Mouse (Mus musculus) liver, postnatal 0 days (tissue): ENCODE results near the gene Zfp872. TPM values are rescaled to one million over a fixed set of nuclear protein-coding genes. Genes with fewer than 3 reads are reported as not detected.

Experiments used
- ATAC-seq: fragments of 200-750 bp; cut with Nextera tagmentation; 2 replicates; pipeline ENCODE4 v1.8.0; 2017; ENCODE audit warnings: mild to moderate bottlenecking, moderate library complexity
- DNase-seq: peaks from one replicate; pipeline ENCODE4 v3.0.0-alpha.2; 2016
- H3K27ac ChIP-seq: fragments of 300-500 bp; sonication (generic); 2 replicates; pipeline ENCODE4 v1.5.1; 2014; ENCODE audit warnings: antibody characterized with exemption, moderate library complexity, mild to moderate bottlenecking, low read depth
- H3K27me3 ChIP-seq: fragments of 300-500 bp; sonication (generic); 2 replicates; pipeline ENCODE4 v1.6.1; 2014; ENCODE audit warnings: low read length, control low read depth, mixed read lengths; ENCODE audit not compliant: insufficient read depth
- H3K36me3 ChIP-seq: fragments of 300-500 bp; sonication (generic); replicated peaks from 2 replicates; pipeline ENCODE4 v1.6.1; 2014; ENCODE audit warnings: mild to moderate bottlenecking, control low read depth, low read length, moderate library complexity, mixed read lengths; ENCODE audit not compliant: insufficient read depth
- H3K4me1 ChIP-seq: fragments of 300-500 bp; sonication (generic); 2 replicates; pipeline ENCODE4 v1.6.1; 2014; ENCODE audit warnings: antibody characterized with exemption, mild to moderate bottlenecking, control low read depth; ENCODE audit not compliant: insufficient read depth
- H3K4me2 ChIP-seq: fragments of 300-500 bp; sonication (generic); 2 replicates; pipeline ENCODE4 v1.6.1; 2014; ENCODE audit warnings: low read depth, mild to moderate bottlenecking, low read length, moderate library complexity, mixed read lengths
- H3K4me3 ChIP-seq: fragments of 300-500 bp; sonication (generic); 2 replicates; pipeline ENCODE4 v1.5.1; 2014; ENCODE audit warnings: low read depth, low read length
- H3K9ac ChIP-seq: fragments of 300-500 bp; sonication (generic); replicated peaks from 2 replicates; pipeline ENCODE4 v1.6.1; 2014; ENCODE audit warnings: mild to moderate bottlenecking, moderate library complexity
- H3K9me3 ChIP-seq: fragments of 300-500 bp; sonication (generic); 2 replicates; pipeline ENCODE4 v1.6.1; 2016; ENCODE audit warnings: mild to moderate bottlenecking, control low read depth, low read length, mixed read lengths
- CTCF ChIP-seq: sonication (generic); IDR thresholded peaks from 2 replicates; pipeline ENCODE4 v1.5.1; 2016; ENCODE audit warnings: antibody characterized with exemption, low read depth
- EP300 ChIP-seq: IDR thresholded peaks from 2 replicates; pipeline ENCODE4 v1.6.1; 2016; ENCODE audit warnings: antibody characterized with exemption, low read depth, mild to moderate bottlenecking
- WGBS: fragments of 180-500 bp; shearing (Covaris S2); extraction: QIAGEN DNeasy Blood & Tissue Kit; methylation state at CpG from one replicate; pipeline ENCODE4 v1.1.7; 2014; ENCODE audit not compliant: insufficient replicate concordance; 5-methylcytosine and 5-hydroxymethylcytosine counted together
- polyA plus RNA-seq: library from polyadenylated mRNA; unstranded; fragments of >200 nt; fragmentation: Nextera tagmentation; extraction: Ambion mirVana; gene quantifications from 2 replicates; pipeline ENCODE4 v1.2.1, GENCODE M21; 2015

Zfp872 gene
- polyA plus RNA-seq, 1 experiment from 2014 or later: 0.04 TPM

DNA sequence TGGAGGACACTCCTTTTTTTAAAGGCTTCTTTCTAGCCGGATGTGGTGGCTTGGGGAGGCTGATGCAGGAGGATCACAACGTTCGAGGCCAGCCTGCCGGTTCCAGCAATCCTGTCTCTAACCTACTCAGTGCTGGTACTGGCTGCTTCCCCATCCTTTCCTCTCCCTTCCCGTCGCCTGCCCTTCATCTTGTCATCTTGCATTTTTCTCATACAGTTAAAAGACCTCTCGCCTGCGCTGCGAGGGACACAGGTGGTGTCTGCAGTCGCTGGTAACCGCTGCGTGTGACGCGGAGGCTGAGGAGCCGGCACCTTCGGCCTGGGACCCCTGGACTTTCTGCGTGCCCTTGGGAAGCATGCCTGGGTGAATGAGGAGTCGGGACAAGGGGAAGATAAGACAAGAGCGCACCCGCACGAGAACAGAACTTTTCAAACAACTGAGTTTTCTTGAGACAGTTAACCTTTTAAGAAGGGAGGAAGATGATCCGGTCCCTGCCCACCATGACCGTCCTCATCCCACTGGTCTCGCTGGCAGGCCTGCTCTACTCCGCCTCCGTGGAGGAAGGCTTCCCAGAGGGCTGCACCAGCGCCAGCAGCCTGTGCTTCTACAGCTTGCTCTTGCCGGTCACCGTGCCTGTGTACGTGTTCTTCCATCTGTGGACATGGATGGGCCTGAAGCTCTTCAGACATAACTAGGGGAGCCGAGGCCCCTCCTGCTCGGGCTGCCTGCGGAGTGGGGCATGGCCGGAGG, 30.2 kb upstream of the Zfp872 start:
- Histone ChIP-seq H3K27me3 (no peaks in the 10 kb centered on the region), H3K27ac (no peak overlapping the region), H3K4me1 (peaks cover 18% of the 10 kb centered on the region), H3K36me3 (peaks cover 8% of the 10 kb centered on the region), H3K4me2 (peak overlapping the region; percentile 94), H3K9me3 (no peaks in the 10 kb centered on the region), H3K4me3 (peak overlapping the region; percentile 70), H3K9ac (peak overlapping the region; percentile 90)
- WGBS: 72% methylated on average over 34 of the region's 34 CpGs
- ATAC-seq (no peak), DNase-seq (no peak)
- no peak for TF ChIP-seq EP300
- no peak for TF ChIP-seq CTCF

DNA sequence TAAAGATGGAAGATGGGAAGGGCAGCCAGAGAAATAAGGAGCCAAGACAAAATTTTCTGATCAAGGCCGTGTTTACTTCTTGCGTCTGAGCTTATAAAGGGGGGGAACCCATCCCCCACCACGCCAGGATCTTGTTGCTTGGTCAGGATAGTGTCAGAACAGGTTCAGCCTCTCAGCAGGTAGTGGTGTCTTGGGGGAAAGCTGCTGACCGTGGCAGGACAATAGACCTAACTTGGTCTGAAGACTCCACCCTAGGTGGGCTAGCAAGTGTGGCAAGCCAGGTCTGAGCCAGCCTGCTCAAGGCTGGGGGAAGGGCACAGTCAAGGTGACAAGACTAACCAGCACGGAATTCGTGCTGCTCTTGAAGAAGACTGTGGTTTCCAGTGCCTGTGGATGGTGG, 26.6 kb upstream of the Zfp872 start:
- H3K9me3 ChIP-seq: no peaks in the 10 kb centered on the region
- H3K27me3 ChIP-seq: no peaks in the 10 kb centered on the region
- H3K4me2 ChIP-seq: no peak overlapping the region
- 58% methylated on average over 6 of the region's 6 CpGs for WGBS
- TF ChIP-seq CTCF (no peak), EP300 (no peak)
- H3K9ac ChIP-seq: no peak overlapping the region
- no peak for DNase-seq
- H3K4me1 ChIP-seq: peaks cover 18% of the 10 kb centered on the region
- H3K27ac ChIP-seq: no peak overlapping the region
- H3K4me3 ChIP-seq: no peak overlapping the region
- no peak for ATAC-seq
- peaks cover 8% of the 10 kb centered on the region for H3K36me3 ChIP-seq

DNA sequence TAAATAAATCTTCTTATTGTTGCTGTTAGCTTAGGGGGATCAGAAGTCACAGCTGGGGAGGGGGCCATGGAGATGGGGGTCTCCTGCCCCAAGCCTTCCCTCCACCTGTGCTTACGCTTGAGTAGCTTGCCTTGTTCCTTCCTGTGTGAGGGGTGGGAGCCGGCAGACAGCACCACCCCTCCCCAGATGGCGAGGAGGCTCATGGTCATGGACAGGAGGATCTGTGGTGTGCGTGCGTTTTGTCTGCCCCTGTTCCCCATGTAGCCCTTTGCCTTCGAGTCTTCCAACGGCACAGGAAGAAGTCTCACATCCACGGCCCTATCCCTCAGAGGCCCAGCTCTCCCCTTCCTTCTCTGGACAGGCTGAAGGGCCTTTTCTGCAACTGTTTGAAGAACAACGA, 25.6 kb upstream of the Zfp872 start:
- DNase-seq (no peak), ATAC-seq (no peak)
- Histone ChIP-seq H3K9me3 (peaks cover 8% of the 10 kb centered on the region; the same call in 1 of the 2 replicates), H3K9ac (no peak overlapping the region), H3K27ac (no peak overlapping the region), H3K36me3 (peaks cover 8% of the 10 kb centered on the region), H3K4me2 (no peak overlapping the region), H3K27me3 (no peaks in the 10 kb centered on the region), H3K4me3 (no peak overlapping the region), H3K4me1 (peaks cover 13% of the 10 kb centered on the region)
- 63% methylated on average over 9 of the region's 9 CpGs for WGBS
- TF ChIP-seq CTCF (no peak), EP300 (no peak)

DNA sequence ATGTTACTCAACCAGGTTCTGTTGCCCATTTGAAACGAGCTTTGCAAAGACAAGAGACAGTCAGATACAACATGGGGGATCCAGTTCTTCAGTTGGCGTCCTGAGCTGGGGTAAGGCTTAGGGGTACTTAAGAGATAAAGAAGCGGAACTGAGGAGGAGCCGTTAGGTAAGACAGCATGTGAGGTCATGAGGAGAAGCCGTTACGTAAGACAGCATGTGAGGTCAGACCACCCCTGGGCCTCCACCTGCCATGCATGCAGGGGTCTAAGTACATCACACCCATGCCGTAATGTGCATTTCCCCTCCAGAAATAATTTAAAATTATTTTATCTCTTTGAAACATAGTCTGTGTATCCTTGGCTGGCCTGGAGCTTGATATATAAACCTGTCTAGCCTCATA, 25.0 kb upstream of the Zfp872 start:
- H3K4me3 ChIP-seq: no peak overlapping the region
- no peak overlapping the region for H3K27ac ChIP-seq
- DNase-seq: no peak
- ATAC-seq: no peak
- H3K36me3 ChIP-seq: peaks cover 6% of the 10 kb centered on the region
- H3K4me1 ChIP-seq: peaks cover 7% of the 10 kb centered on the region
- TF ChIP-seq CTCF (no peak), EP300 (no peak)
- H3K27me3 ChIP-seq: no peaks in the 10 kb centered on the region
- WGBS: 74% methylated on average over 7 of the region's 7 CpGs
- H3K9ac ChIP-seq: no peak overlapping the region
- H3K9me3 ChIP-seq: peaks cover 9% of the 10 kb centered on the region; the same call in 1 of the 2 replicates
- H3K4me2 ChIP-seq: no peak overlapping the region

DNA sequence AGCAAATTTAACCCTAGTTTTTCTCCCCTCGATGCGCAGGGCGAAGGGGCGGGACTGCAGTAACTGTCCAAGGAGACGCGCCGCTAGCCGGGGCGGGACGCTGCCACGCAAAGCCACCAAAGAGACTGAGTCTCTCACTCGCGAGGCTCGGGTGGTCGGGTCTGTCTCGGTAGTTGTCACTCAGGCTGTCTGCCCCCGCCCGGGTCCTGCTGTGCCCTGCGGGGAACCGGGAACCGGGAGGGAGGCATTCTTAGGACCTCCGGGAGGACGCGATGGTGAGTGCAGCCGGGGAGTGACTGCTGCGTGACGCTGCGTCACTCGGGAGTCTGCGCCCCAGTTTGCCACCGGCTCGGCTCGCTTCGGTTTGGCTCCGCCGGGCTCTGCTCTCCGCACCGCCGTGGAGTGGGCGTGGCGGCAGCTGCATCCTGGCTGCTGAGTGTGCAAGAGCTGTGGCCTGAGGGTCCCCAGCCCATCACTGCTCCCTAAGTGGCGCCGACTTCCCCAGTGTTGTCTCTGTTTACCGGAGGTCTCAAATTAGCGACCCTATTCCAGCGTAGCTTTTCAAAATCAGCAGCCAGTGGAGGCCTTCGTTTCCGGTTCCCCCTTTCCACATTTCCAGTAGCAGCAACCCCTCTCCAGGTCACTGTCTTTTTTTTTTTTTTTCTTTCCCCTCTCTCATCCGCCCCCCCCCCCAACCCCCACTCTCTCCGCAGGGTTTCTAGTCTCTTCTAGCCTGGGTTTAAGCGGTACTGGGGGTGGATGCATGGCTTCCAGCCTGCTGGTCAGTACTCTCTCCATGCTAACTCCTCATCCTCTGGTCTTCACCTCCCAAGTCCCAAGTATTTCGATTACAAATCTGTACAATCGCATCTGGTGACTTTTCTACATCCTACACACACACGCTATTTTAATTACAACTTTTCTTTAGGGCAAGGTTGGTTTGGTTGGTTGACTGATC, 22.9 kb upstream of the Zfp872 start:
- Histone ChIP-seq H3K36me3 (no peaks in the 10 kb centered on the region), H3K4me2 (peak overlapping the region; percentile 94), H3K9me3 (peaks cover 9% of the 10 kb centered on the region; the same call in 1 of the 2 replicates), H3K27ac (no peak overlapping the region), H3K4me1 (peaks cover 7% of the 10 kb centered on the region; the same call in 1 of the 2 replicates), H3K27me3 (no peaks in the 10 kb centered on the region), H3K9ac (peak overlapping the region; percentile 63), H3K4me3 (peak overlapping the region; percentile 55)
- ATAC-seq (peak; percentile 61), DNase-seq (peak; percentile 67)
- WGBS: 4% methylated on average over 53 of the region's 54 CpGs
- TF ChIP-seq EP300 (no peak), CTCF (no peak)

DNA sequence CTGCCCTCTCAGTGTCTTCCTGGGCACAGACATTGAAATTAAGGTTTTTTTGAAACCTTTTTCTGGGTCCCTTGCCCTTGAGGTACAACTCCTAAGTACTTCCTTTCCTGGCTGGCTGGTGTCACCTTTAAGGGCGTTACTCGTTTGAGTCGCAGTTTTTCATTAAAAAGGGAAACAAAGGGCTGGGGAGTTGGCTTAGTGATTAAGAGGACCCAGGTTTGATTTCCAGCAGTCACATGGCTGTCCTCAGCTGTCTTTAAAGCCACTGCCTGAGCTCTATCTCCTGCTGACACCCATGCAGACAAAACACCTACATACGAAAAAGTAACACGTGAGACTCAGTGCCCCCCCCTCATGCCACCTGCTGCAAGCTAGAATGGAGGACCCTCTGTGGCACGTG, 21.9 kb upstream of the Zfp872 start:
- no peak overlapping the region for H3K4me2 ChIP-seq
- WGBS: 48% methylated on average over 6 of the region's 6 CpGs

More for the DNA sequence above, 21.9 kb upstream of the Zfp872 start:
- Histone ChIP-seq H3K27ac (no peak overlapping the region), H3K4me3 (no peak overlapping the region), H3K4me1 (peaks cover 7% of the 10 kb centered on the region; the same call in 1 of the 2 replicates), H3K27me3 (no peaks in the 10 kb centered on the region), H3K36me3 (no peaks in the 10 kb centered on the region), H3K9ac (no peak overlapping the region), H3K9me3 (peaks cover 9% of the 10 kb centered on the region; the same call in 1 of the 2 replicates)
- TF ChIP-seq CTCF (no peak), EP300 (no peak)
- no peak for DNase-seq
- no peak for ATAC-seq
